In the genomic region with DNA sequence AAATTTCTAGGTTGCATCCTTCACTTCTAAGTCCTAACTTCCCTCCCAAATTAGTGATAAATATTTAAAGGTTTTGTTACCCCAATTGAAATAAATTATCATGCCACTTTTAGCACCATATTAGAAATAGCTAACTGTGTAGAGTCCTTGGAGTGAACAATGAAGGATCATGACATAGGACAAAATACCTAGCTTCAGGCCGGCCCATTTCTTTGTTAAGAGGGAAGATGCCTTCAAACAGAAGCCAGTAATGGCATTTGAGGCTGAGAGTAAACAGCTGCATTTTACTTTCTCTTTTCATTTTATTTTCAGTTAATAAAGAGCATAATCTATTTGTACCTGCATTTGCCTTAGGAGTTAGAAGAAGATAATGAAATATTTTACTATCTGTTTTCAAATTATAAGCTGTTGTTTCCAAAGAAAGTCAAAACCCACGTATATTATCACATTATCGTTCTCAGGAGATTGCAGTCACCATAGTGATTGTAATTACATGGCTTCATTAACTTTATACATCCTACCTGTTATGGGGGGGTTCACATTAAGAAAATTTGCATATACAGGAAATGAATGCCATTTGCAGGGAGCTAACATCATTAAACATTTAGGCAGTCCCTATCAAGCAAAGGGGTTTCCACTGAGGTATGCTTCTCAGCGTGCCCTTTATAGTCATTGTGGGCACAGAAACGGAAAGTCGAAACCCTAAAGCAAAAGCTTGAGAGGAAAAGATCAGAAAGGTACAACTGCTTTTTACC, we compare ENCODE assay signal across 19 mouse cellular contexts.
"Had no signal": no experiment of that assay in that cellular context is flagged by ENCODE, and none has a peak within 500 bp of the region (broad histone marks: within the 10 kb centered on the region; RNA-seq: fewer than 3 reads in every experiment).

No protein-coding gene starts in this region.

- H3K27me3 ChIP-seq: liver, embryonic 13.5 days; liver, embryonic 15.5 days; lung, embryonic 15.5 days; megakaryocyte, embryonic 14.5 days; midbrain, embryonic 13.5 days; stomach, embryonic 15.5 days had no signal

- DNase-seq: liver, embryonic 13.5 days; liver, postnatal 0 days; lung, adult 2 months; lung, postnatal 14 days; lung, postnatal 36 days; right cerebral cortex, postnatal 14 days; thymus, adult 2 months; thymus, postnatal 25 days; thymus, postnatal 4 days had no signal

- H3K4me1 ChIP-seq: liver, embryonic 13.5 days; liver, embryonic 15.5 days; lung, embryonic 15.5 days; megakaryocyte, embryonic 14.5 days; midbrain, embryonic 13.5 days; stomach, embryonic 15.5 days had no signal

- H3K9me3 ChIP-seq: liver, embryonic 13.5 days; liver, embryonic 15.5 days; lung, embryonic 15.5 days; megakaryocyte, embryonic 14.5 days; midbrain, embryonic 13.5 days; stomach, embryonic 15.5 days had no signal

- H3K9ac ChIP-seq: liver, embryonic 13.5 days; liver, embryonic 15.5 days; liver, postnatal 0 days; lung, embryonic 15.5 days; midbrain, embryonic 13.5 days; stomach, embryonic 15.5 days had no signal

- H3K27ac ChIP-seq: liver, embryonic 13.5 days; liver, embryonic 15.5 days; lung, embryonic 15.5 days; macrophage; midbrain, embryonic 13.5 days; stomach, embryonic 15.5 days; stomach, postnatal 0 days had no signal

- ATAC-seq: liver, postnatal 0 days; lung, postnatal 0 days; midbrain, embryonic 13.5 days; midbrain, embryonic 16.5 days had no signal

- H3K36me3 ChIP-seq: liver, embryonic 13.5 days; liver, embryonic 15.5 days; lung, embryonic 15.5 days; midbrain, embryonic 13.5 days; stomach, embryonic 15.5 days had no signal

- H3K4me2 ChIP-seq: liver, embryonic 13.5 days; liver, embryonic 15.5 days; lung, embryonic 15.5 days; midbrain, embryonic 11.5 days; midbrain, embryonic 13.5 days; stomach, embryonic 15.5 days had no signal

- H3K4me3 ChIP-seq: liver, embryonic 13.5 days; liver, embryonic 15.5 days; lung, embryonic 15.5 days; megakaryocyte, embryonic 14.5 days; midbrain, embryonic 13.5 days; stomach, embryonic 15.5 days had no signal
